Mouse (Mus musculus): ENCODE results near the gene Ccdc183. TPM values are rescaled to one million over a fixed set of nuclear protein-coding genes. Genes with fewer than 3 reads are reported as not detected.

Gene Ccdc183
- polyA plus RNA-seq, 2 experiments, result 0.08 TPM; not detected in 1

GRCm38 (mm10) chr2:25579737-25580460, 37.6 kb downstream of the Ccdc183 start:
- Histone ChIP-seq H3K4me2 (ENCODE audit: low read depth) (no peak overlapping the region), H3K36me3 (replicated peaks; ENCODE audit: control insufficient read depth, insufficient read depth, low read depth) (peaks cover 4% of the 10 kb centered on the region), H3K9ac (replicated peaks) (no peak overlapping the region), H3K27me3 (ENCODE audit: control insufficient read depth, insufficient read depth, low read length) (peaks cover 58% of the 10 kb centered on the region), H3K9me3 (ENCODE audit: control insufficient read depth, low read length) (no peaks in the 10 kb centered on the region), H3K27ac (no peak overlapping the region), H3K4me1 (replicated peaks; ENCODE audit: control insufficient read depth in 2 of 2, insufficient read depth in 2 of 2, low read length in 1 of 2) (peaks cover 0 to 9% of the 10 kb centered on the region in 2 experiments; a peak in 1 of 4 replicates), H3K4me3 (ENCODE audit: insufficient read depth in 1 of 2, low read depth in 2 of 2, low read length in 2 of 2) (no peak overlapping the region)
- TF ChIP-seq EP300 (IDR thresholded peaks at IDR 0.05; ENCODE audit: low read depth), result no peak
- TF ChIP-seq CTCF (IDR thresholded peaks at IDR 0.05; ENCODE audit: low read depth), result peak; percentile 66
- 2% methylated on average over 27 of the region's 27 CpGs for WGBS (ENCODE audit: insufficient replicate concordance)
- DNase-seq (ENCODE audit: low read depth in 3 of 3, low spot score in 3 of 3) (no peak), ATAC-seq (ENCODE audit: insufficient read depth) (no peak)

- Histone ChIP-seq H3K9ac (replicated peaks) (no peak overlapping the region), H3K27ac (no peak overlapping the region), H3K27me3 (ENCODE audit: control insufficient read depth, insufficient read depth, low read length) (peaks cover 58% of the 10 kb centered on the region), H3K4me1 (replicated peaks; ENCODE audit: control insufficient read depth in 2 of 2, insufficient read depth in 2 of 2, low read length in 1 of 2) (peaks cover 2 to 9% of the 10 kb centered on the region in 2 experiments; a peak in 3 of 4 replicates), H3K4me3 (ENCODE audit: insufficient read depth in 1 of 2, low read depth in 2 of 2, low read length in 2 of 2) (no peak overlapping the region), H3K4me2 (ENCODE audit: low read depth) (no peak overlapping the region), H3K36me3 (replicated peaks; ENCODE audit: control insufficient read depth, insufficient read depth, low read depth) (peaks cover 4% of the 10 kb centered on the region), H3K9me3 (ENCODE audit: control insufficient read depth, low read length) (no peaks in the 10 kb centered on the region)
- TF ChIP-seq EP300 (IDR thresholded peaks at IDR 0.05; ENCODE audit: low read depth) (no peak), CTCF (IDR thresholded peaks at IDR 0.05; ENCODE audit: low read depth) (no peak)
- 7% methylated on average over 77 of the region's 77 CpGs for WGBS (ENCODE audit: insufficient replicate concordance)
- DNase-seq (ENCODE audit: low read depth in 3 of 3, low spot score in 3 of 3), result no peak
- ATAC-seq (ENCODE audit: insufficient read depth), result no peak
Observed at GRCm38 (mm10) chr2:25578796-25579736, 38.4 kb downstream of the Ccdc183 start.

GRCm38 (mm10) chr2:25577951-25578795, 39.3 kb downstream of the Ccdc183 start:
- WGBS (ENCODE audit: insufficient replicate concordance), result 4% methylated on average over 75 of the region's 75 CpGs
- H3K27me3 ChIP-seq (ENCODE audit: control insufficient read depth, insufficient read depth, low read length), result peaks cover 58% of the 10 kb centered on the region
- no peaks in the 10 kb centered on the region for H3K9me3 ChIP-seq (ENCODE audit: control insufficient read depth, low read length)
- H3K27ac ChIP-seq, result no peak overlapping the region
- no peak overlapping the region for H3K4me3 ChIP-seq (ENCODE audit: insufficient read depth in 1 of 2, low read depth in 2 of 2, low read length in 2 of 2)
- H3K4me2 ChIP-seq (ENCODE audit: low read depth), result no peak overlapping the region
- H3K9ac ChIP-seq (replicated peaks), result no peak overlapping the region
- H3K4me1 ChIP-seq (replicated peaks; ENCODE audit: control insufficient read depth in 2 of 2, insufficient read depth in 2 of 2, low read length in 1 of 2), result peaks cover 8 to 15% of the 10 kb centered on the region in 2 experiments
- peak; percentile 33; the same call in 1 of the 2 replicates for TF ChIP-seq CTCF (IDR thresholded peaks at IDR 0.05; ENCODE audit: low read depth)
- no peak for TF ChIP-seq EP300 (IDR thresholded peaks at IDR 0.05; ENCODE audit: low read depth)
- no peaks in the 10 kb centered on the region for H3K36me3 ChIP-seq (replicated peaks; ENCODE audit: control insufficient read depth, insufficient read depth, low read depth)
- no peak for ATAC-seq (ENCODE audit: insufficient read depth)
- DNase-seq (ENCODE audit: low read depth in 3 of 3, low spot score in 3 of 3), result no peak

- no peak for ATAC-seq (ENCODE audit: insufficient read depth)
- no peak for TF ChIP-seq EP300 (IDR thresholded peaks at IDR 0.05; ENCODE audit: low read depth)
- TF ChIP-seq CTCF (IDR thresholded peaks at IDR 0.05; ENCODE audit: low read depth), result no peak
- 19% methylated on average over 92 of the region's 92 CpGs for WGBS (ENCODE audit: insufficient replicate concordance)
- DNase-seq (ENCODE audit: low read depth in 3 of 3, low spot score in 3 of 3), result no peak
- H3K27ac ChIP-seq, result no peak overlapping the region
- H3K9me3 ChIP-seq (ENCODE audit: control insufficient read depth, low read length), result no peaks in the 10 kb centered on the region
- no peak overlapping the region for H3K9ac ChIP-seq (replicated peaks)
- no peaks in the 10 kb centered on the region for H3K36me3 ChIP-seq (replicated peaks; ENCODE audit: control insufficient read depth, insufficient read depth, low read depth)
- H3K4me1 ChIP-seq (replicated peaks; ENCODE audit: control insufficient read depth in 2 of 2, insufficient read depth in 2 of 2, low read length in 1 of 2), result peaks cover 10 to 15% of the 10 kb centered on the region in 2 experiments
- H3K4me3 ChIP-seq (ENCODE audit: insufficient read depth in 1 of 2, low read depth in 2 of 2, low read length in 2 of 2), result no peak overlapping the region
- H3K27me3 ChIP-seq (ENCODE audit: control insufficient read depth, insufficient read depth, low read length), result peaks cover 58% of the 10 kb centered on the region
- no peak overlapping the region for H3K4me2 ChIP-seq (ENCODE audit: low read depth)
Observed at GRCm38 (mm10) chr2:25576965-25577891, 40.2 kb downstream of the Ccdc183 start.

Measured in liver, embryonic 14.5 days (tissue).